Mouse (Mus musculus): ENCODE measurements around the gene Snapin.

- TF ChIP-seq POLR2A (IDR thresholded peaks at IDR 0.05; ENCODE audit: control insufficient read depth, low read depth, low read length) (no peak), CTCF (IDR thresholded peaks at IDR 0.05; ENCODE audit: control insufficient read depth, insufficient read depth, insufficient replicate concordance, low read depth, low read length) (no peak)
Measured at GRCm38 (mm10) chr3:90512276-90512675, 21.4 kb upstream of the Snapin start.

Data from testis, adult 2 months (tissue).